Mouse (Mus musculus) stomach, postnatal 0 days (tissue): ENCODE measurements around the gene Borcs5.

Experiments used
- CTCF ChIP-seq: IDR thresholded peaks from 2 replicates; pipeline ENCODE4 v1.5.1; 2016; ENCODE audit warnings: antibody characterized with exemption, low read depth, mild to moderate bottlenecking, moderate library complexity
- EP300 ChIP-seq: optimal IDR thresholded peaks from 2 replicates; pipeline ENCODE3; 2016; ENCODE audit warnings: antibody characterized with exemption

DNA sequence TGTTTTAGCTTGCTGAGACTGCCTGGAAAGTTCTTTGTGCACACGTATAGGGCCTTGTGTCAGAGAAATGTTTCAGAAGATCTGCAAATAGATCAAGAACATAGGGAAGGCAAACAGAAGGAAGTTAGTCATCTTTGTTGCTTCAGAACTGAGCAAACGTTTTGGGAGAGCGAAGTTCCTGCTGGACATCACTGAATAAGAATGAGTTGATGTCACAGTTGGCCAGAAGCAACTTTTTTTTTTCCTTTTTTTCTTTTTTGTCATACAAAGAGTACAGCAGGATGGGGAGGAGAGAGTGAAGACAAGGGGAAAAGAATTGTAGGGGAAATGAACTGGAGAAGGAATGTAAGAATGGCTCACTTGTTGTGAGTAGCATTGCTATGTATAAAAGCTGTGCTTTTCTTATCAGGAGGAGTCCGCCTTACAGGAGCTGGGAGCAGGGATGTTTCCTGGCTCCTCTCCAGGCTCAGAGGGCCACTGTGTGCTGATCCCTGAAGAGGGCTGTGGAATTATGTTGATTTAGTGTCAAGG, 31.6 kb downstream of the Borcs5 start:
- no peak for TF ChIP-seq CTCF
- no peak for TF ChIP-seq EP300
